Mouse (Mus musculus) midbrain, embryonic 12.5 days (tissue): ENCODE data around the gene Slc35b2. TPM values are rescaled to one million over a fixed set of nuclear protein-coding genes. Genes with fewer than 3 reads are reported as not detected.

ENCODE experiments used
- ATAC-seq: fragments of 200-750 bp; cut with Nextera tagmentation; 2 replicates; pipeline ENCODE4 v1.8.0; 2017; ENCODE audit warnings: low read depth, moderate TSS enrichment, moderate library complexity; ENCODE audit not compliant: low FRiP score
- H3K27ac ChIP-seq: fragments of 300-500 bp; sonication (generic); replicated peaks from 2 replicates; pipeline ENCODE4 v1.5.1; 2016; ENCODE audit warnings: mild to moderate bottlenecking
- H3K27me3 ChIP-seq: fragments of 300-500 bp; sonication (generic); 2 replicates; pipeline ENCODE4 v1.6.1; 2016; ENCODE audit warnings: mild to moderate bottlenecking
- H3K36me3 ChIP-seq: fragments of 300-500 bp; sonication (generic); 2 replicates; pipeline ENCODE4 v1.6.1; 2016
- H3K4me1 ChIP-seq: fragments of 300-500 bp; sonication (generic); 2 replicates; pipeline ENCODE4 v1.6.1; 2016
- H3K4me2 ChIP-seq: fragments of 300-500 bp; sonication (generic); replicated peaks from 2 replicates; pipeline ENCODE4 v1.6.1; 2016; ENCODE audit warnings: mild to moderate bottlenecking, moderate library complexity
- H3K4me3 ChIP-seq: fragments of 300-500 bp; sonication (generic); 2 replicates; pipeline ENCODE4 v1.5.1; 2016; ENCODE audit warnings: mild to moderate bottlenecking
- H3K9ac ChIP-seq: fragments of 300-500 bp; sonication (generic); replicated peaks from 2 replicates; pipeline ENCODE4 v1.6.1; 2016; ENCODE audit warnings: mild to moderate bottlenecking, moderate library complexity
- H3K9me3 ChIP-seq: fragments of 300-500 bp; sonication (generic); 2 replicates; pipeline ENCODE4 v1.6.1; 2016; ENCODE audit warnings: mild to moderate bottlenecking
- WGBS: fragments of 180-500 bp; shearing (Covaris S2); methylation state at CpG from one replicate; pipeline ENCODE4 v1.1.7; 2016; 5-methylcytosine and 5-hydroxymethylcytosine counted together
- polyA plus RNA-seq: library from polyadenylated mRNA; unstranded; fragments of >200 nt; fragmentation: Nextera tagmentation; extraction: Ambion mirVana; gene quantifications from 2 replicates; pipeline ENCODE4 v1.2.1, GENCODE M21; 2016

Slc35b2 gene
- polyA plus RNA-seq = 96.6 and 102 TPM in 2 replicates

DNA sequence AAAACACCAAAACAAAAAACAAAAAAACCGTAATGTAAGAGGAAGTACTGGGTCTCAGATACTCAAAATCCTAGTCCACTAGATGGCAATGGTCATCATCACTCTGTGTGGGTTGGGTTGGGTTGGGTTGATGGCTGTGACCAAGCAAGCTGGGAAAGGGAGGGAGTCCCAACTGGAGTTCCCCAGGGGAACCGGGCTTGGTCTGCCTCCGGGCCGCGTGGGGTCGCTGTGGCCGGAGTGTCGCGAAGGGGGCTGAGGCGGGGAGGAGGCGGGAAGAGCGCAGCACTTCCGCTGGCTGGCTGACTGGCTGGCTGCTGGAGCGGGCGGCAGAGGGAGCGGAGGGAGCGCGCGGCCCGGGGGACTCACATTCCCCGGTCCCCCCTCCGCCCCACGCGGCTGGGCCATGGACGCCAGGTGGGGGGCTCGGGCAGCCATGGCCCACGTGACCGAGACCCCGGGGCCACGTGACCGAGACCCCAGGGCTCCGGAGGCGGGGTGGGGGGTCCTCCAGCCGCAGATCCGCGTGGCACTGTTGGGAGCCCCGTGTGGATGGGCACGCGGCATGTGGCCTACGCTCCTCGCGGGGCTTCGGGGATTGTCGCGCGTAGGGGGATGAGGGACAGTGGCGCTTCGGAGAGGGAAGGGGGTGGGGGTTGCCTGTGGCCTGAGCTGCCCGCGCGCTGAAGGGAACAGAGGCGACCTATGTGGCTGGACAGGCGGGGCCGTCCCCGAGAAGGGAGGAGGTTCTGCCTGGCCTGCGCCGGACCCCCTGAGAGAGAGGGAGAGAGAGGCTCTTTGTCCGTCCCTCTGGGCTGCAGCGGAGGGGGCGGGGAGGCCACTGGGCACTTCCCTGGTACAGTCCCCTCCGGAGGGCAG is at the start of gene Slc35b2:
Slc35b2 (plus strand) TSS at position 220 of the 876 bp plus-strand sequence.
- Histone ChIP-seq H3K27me3 (0 out of 2 replicates have a peak, but pooled peaks cover 1% of the 10 kb centered on the region), H3K9me3 (no peaks in the 10 kb centered on the region), H3K4me1 (peaks cover 26% of the 10 kb centered on the region), H3K4me2 (peak within 1 kb of the TSS; percentile 97), H3K9ac (peak within 1 kb of the TSS; percentile 85), H3K36me3 (peaks cover 34% of the 10 kb centered on the region), H3K27ac (peak within 1 kb of the TSS; percentile 85), H3K4me3 (peak within 1 kb of the TSS; percentile 73)
- peak; percentile 87 for ATAC-seq
- WGBS = 1% methylated on average over 48 of the region's 61 CpGs

DNA sequence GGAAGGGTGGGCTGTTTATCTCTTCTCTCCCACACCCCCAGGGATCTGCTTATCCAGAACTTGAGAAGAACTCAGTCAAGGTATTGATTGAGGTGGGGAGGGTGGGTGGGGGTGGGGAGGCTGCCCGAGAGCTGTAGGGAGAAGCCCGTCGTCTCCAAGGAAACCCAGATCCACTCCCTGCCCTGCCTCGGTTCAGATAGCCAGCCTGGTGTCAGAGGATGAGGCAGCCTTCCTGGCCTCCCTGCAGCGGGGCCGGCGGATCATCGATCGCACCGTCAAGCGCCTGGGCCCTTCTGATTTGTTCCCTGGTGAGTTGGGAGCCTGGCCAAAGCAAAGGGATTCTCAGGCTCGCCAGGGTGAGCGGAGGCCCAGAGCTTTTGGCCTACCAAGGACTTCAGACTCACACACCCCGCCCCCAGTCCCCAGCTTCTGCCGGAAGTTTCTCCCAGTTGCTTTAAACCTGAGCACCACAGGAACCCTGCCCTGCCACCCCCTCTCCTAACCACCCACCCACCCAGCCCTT is 48.4 kb upstream of the Slc35b2 start:
- H3K4me3 ChIP-seq = no peak overlapping the region
- peaks cover 33% of the 10 kb centered on the region for H3K36me3 ChIP-seq
- H3K4me2 ChIP-seq = no peak overlapping the region
- 43% methylated on average over 15 of the region's 15 CpGs for WGBS
- no peak overlapping the region for H3K27ac ChIP-seq
- H3K9ac ChIP-seq = no peak overlapping the region; the same call in 1 of the 2 replicates
- H3K27me3 ChIP-seq = no peaks in the 10 kb centered on the region
- no peaks in the 10 kb centered on the region for H3K9me3 ChIP-seq
- 0 out of 2 replicates have a peak, but pooled peaks cover 7% of the 10 kb centered on the region for H3K4me1 ChIP-seq
- no peak for ATAC-seq

DNA sequence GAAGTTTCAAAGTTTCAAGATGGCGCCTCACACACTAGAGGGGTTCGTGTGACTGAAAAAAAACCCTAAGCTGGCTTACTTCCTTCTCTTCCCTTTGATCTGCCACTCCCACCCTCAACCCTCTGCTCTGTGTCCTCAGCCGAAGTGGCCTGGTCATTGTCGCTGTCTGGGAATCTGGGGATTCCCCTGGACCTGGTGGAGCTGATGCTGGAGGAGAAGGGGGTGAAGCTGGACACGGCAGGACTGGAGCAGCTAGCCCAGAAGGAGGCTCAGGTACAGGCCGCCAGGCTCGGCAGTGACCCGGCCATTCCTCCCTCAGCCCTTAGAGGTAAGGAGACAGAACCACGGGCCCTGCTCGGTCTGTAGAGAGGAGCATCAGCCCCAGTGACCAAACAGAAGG is 47.9 kb upstream of the Slc35b2 start:
- ATAC-seq = no peak
- Histone ChIP-seq H3K36me3 (peaks cover 35% of the 10 kb centered on the region), H3K9me3 (no peaks in the 10 kb centered on the region), H3K27ac (no peak overlapping the region), H3K4me2 (no peak overlapping the region), H3K4me3 (no peak overlapping the region), H3K27me3 (no peaks in the 10 kb centered on the region), H3K4me1 (0 out of 2 replicates have a peak, but pooled peaks cover 7% of the 10 kb centered on the region), H3K9ac (no peak overlapping the region; the same call in 1 of the 2 replicates)
- WGBS = 93% methylated on average over 10 of the region's 10 CpGs

DNA sequence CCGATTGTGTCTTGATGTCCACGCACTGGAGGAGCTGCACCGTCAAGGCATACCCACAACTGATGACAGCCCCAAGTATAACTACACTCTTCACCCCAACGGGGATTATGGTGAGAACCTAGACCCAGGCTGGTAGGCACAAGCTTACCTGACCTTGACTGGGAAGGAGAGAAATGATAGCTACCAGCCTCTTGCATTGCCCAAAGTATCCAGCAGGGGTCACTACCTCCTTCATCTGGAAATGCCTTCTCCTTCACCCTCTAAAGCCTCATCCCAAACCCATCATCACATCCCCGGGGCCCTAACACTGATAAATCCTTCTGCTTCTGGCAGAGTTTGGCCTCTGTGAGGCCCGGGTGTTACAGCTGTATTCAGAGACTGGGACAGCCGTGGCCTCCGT is 47.2 kb upstream of the Slc35b2 start:
- Histone ChIP-seq H3K9me3 (no peaks in the 10 kb centered on the region), H3K4me3 (no peak overlapping the region), H3K9ac (no peak overlapping the region), H3K36me3 (peaks cover 30% of the 10 kb centered on the region), H3K27me3 (no peaks in the 10 kb centered on the region), H3K27ac (no peak overlapping the region), H3K4me2 (no peak overlapping the region), H3K4me1 (0 out of 2 replicates have a peak, but pooled peaks cover 7% of the 10 kb centered on the region)
- 54% methylated on average over 8 of the region's 8 CpGs for WGBS
- ATAC-seq = 0 out of 2 replicates have a peak, but pooled peaks have one; percentile 34

DNA sequence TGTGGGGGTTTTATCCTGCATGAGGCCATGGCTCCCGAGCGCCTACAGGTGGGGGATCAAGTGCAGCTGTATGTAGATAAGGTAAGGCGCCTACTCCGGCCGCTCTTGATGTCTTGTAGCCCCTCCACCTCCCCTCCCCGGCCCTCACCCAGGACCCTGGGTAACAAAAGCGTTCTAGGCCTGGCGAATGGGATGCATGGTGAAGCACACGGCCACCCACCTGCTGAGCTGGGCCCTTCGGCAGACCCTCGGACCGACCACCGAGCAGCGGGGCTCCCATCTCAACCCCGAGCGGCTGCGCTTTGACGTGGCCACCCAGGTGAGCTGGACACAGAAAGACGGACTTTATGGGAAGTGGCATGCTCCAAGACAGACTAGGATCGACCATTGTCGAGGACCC is 46.5 kb upstream of the Slc35b2 start:
- Histone ChIP-seq H3K4me2 (no peak overlapping the region), H3K4me1 (0 out of 2 replicates have a peak, but pooled peaks cover 7% of the 10 kb centered on the region), H3K4me3 (no peak overlapping the region), H3K27ac (no peak overlapping the region), H3K36me3 (peaks cover 30% of the 10 kb centered on the region), H3K27me3 (0 out of 2 replicates have a peak, but pooled peaks cover under 1% of the 10 kb centered on the region), H3K9ac (no peak overlapping the region), H3K9me3 (no peaks in the 10 kb centered on the region)
- no peak for ATAC-seq
- WGBS = 94% methylated on average over 21 of the region's 21 CpGs

DNA sequence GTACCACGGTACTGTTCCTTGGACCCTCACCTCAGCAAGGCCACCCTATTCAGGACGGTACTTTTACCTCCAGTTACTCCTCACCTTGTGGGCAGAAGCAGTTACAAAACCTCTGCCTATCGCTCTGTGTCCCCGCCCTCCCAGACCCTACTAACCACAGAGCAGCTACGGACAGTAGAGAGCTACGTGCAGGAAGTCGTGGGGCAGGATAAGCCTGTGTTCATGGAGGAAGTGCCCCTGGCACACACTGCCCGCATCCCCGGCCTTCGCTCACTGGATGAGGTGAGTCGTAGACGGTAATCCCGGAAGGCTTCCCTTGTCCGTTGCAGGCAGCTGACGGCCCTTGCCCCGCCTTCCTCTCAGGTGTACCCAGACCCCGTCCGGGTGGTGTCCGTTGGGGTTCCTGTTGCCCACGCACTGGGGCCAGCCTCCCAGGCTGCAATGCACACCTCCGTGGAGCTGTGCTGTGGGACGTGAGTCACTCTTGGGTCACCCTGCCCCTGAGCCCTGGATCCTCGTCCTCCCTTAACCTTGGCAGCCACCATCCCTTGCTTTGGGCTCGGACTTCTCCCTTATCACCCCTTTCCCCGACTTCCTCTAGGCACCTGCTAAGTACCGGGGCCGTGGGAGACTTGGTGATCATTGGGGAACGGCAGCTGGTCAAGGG is 46.0 kb upstream of the Slc35b2 start:
- peaks cover 4% of the 10 kb centered on the region; the same call in 1 of the 2 replicates for H3K27me3 ChIP-seq
- H3K4me3 ChIP-seq = no peak overlapping the region
- no peaks in the 10 kb centered on the region for H3K9me3 ChIP-seq
- H3K4me2 ChIP-seq = no peak overlapping the region
- peaks cover 30% of the 10 kb centered on the region for H3K36me3 ChIP-seq
- 91% methylated on average over 28 of the region's 28 CpGs for WGBS
- ATAC-seq = no peak; the same call in 1 of the 2 replicates
- no peak overlapping the region for H3K27ac ChIP-seq
- H3K9ac ChIP-seq = no peak overlapping the region
- H3K4me1 ChIP-seq = peaks cover 11% of the 10 kb centered on the region; the same call in 1 of the 2 replicates

DNA sequence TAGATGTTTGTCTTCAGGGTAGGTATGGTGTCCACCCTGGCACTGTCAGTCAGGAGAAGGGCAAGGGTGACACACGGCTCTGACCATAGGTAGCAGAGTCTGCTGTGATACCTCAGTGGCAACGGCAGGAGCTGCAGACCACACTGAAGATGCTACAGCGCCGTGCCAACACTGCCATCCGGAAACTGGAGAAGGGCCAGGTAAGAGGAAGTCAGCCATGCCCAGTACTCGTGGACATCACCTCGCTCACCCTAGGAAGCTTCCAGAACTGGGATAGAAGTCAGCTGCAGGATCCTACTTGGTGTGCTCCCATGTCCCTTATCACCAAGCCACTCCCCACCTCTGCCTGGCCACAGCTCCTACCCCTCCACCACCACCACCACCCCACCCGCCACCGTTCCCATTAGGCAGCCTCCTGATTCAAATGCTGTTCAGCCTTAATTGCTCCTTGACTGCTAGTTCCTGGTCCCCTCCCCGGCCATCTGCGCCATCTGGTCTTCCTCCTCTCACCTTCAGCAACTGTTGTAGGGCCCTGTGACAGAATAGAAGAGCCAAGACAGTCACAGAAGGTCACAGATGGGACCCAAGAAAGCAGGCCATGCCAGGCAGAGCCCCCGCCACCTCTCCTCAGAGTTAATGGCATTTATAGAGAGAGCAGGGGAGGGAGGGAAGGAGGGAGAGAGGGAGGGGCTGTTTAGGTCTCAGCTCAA is 44.8 kb upstream of the Slc35b2 start:
- Histone ChIP-seq H3K27me3 (peaks cover 9% of the 10 kb centered on the region), H3K36me3 (peaks cover 30% of the 10 kb centered on the region), H3K9me3 (no peaks in the 10 kb centered on the region), H3K4me1 (peaks cover 19% of the 10 kb centered on the region; the same call in 1 of the 2 replicates), H3K4me3 (no peak overlapping the region), H3K27ac (no peak overlapping the region), H3K4me2 (no peak overlapping the region), H3K9ac (no peak overlapping the region)
- ATAC-seq = no peak
- WGBS = 92% methylated on average over 12 of the region's 12 CpGs

DNA sequence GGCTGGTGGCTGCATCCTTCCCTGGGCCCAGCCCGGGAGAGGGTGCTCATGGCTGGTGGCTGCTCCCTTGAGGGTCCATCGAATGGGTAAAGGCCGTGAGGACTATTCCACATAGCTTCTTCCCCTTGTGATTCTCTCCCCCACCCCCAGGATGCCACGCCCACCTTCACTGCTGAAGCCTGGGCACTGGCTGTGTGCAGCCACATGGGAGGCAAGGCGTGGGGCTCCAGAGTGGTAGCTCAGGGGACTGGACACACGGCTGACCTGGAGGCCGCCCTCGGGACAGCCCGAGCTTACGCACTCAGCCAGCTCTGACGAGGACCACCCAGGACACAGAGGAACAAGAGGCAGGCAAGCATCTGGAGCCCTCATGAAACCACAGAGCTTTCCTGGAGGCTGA is 43.5 kb upstream of the Slc35b2 start:
- Histone ChIP-seq H3K27me3 (peaks cover 20% of the 10 kb centered on the region), H3K4me3 (no peak overlapping the region), H3K9me3 (no peaks in the 10 kb centered on the region), H3K27ac (no peak overlapping the region), H3K4me1 (peaks cover 19% of the 10 kb centered on the region; the same call in 1 of the 2 replicates), H3K9ac (no peak overlapping the region), H3K4me2 (no peak overlapping the region), H3K36me3 (peaks cover 30% of the 10 kb centered on the region)
- ATAC-seq = no peak
- WGBS = 83% methylated on average over 11 of the region's 11 CpGs

DNA sequence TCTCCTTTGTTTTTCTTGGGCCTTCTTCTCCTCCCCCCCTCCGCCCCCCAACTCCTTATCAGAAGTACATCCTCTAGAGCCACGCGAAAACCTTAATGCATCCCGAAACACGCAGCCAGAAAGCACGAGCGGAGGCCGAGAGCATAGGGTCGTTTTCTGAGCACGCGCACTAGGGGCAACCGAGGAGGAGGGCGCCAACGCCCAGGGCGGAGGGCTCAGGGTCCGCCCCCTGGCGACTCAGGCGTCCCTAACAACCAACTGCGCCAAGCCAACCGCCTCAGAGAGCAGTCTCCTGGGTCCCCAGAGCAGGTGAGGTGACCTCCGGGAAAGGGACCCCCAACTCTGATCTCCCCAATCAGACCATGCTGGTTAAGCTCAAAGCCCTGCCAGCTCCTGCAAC is 40.4 kb upstream of the Slc35b2 start, which contains the start of gene Tcte1:
Tcte1 (plus strand) TSS at position 172 of the 400 bp plus-strand sequence.
- Histone ChIP-seq H3K4me1 (peaks cover 17% of the 10 kb centered on the region; the same call in 1 of the 2 replicates), H3K9me3 (no peaks in the 10 kb centered on the region), H3K4me3 (peak within 1 kb of the TSS; percentile 45), H3K9ac (peak within 1 kb of the TSS; percentile 66), H3K27ac (no peak within 1 kb of the TSS), H3K4me2 (peak within 1 kb of the TSS; percentile 79), H3K27me3 (peaks cover 36% of the 10 kb centered on the region), H3K36me3 (peaks cover 19% of the 10 kb centered on the region)
- peak; percentile 85 for ATAC-seq
- under 1% methylated on average over 21 of the region's 21 CpGs for WGBS

DNA sequence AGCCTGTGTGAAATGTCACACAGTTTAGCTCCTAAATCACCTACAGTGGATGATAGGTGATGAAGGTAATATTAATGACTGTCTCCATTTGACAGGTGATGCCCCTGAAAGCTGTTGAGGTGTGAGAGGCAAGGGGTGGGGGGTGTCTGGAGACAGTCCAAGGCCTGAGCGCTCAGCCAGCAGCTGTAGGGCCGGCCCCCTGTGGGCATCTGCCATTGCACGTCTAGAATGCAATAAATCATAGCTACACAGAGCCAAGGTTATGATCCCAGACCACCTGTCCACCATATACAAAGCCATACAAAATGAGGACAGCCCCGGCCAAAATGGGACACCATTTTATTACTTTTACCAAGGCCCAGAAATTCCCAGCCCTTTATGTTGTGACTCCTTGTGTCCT is 38.7 kb upstream of the Slc35b2 start:
- Histone ChIP-seq H3K4me3 (no peak overlapping the region), H3K36me3 (peaks cover 6% of the 10 kb centered on the region), H3K27me3 (peaks cover 47% of the 10 kb centered on the region), H3K9me3 (no peaks in the 10 kb centered on the region), H3K27ac (no peak overlapping the region), H3K4me2 (no peak overlapping the region), H3K9ac (no peak overlapping the region), H3K4me1 (peaks cover 12% of the 10 kb centered on the region; the same call in 1 of the 2 replicates)
- ATAC-seq = no peak
- 79% methylated on average over 4 of the region's 4 CpGs for WGBS

DNA sequence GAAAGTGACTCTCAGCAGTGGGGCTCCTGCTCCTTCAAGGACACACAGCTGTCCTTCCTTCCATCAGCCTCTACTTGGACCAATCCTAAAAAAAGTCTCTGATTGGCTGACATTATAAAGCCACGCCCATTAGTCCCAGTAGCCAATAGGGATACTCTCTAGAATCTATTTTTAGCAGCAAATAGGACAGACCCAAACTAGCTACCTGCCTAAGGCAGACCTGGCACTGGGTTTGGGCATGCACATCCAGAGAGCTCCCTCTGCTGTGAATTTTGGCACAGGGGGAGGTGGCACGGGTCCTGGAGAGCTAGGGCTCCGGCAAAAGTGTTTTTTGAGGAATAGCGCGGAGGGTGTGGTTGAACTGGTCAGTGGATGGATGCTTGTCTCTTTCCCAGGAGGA is 37.1 kb upstream of the Slc35b2 start:
- H3K27ac ChIP-seq = no peak overlapping the region
- no peak overlapping the region for H3K4me3 ChIP-seq
- no peak overlapping the region for H3K9ac ChIP-seq
- peaks cover 12% of the 10 kb centered on the region; the same call in 1 of the 2 replicates for H3K4me1 ChIP-seq
- H3K27me3 ChIP-seq = peaks cover 54% of the 10 kb centered on the region
- H3K9me3 ChIP-seq = no peaks in the 10 kb centered on the region
- no peak overlapping the region for H3K4me2 ChIP-seq
- 30% methylated on average over 5 of the region's 5 CpGs for WGBS
- no peak for ATAC-seq
- H3K36me3 ChIP-seq = no peaks in the 10 kb centered on the region
